Mouse (Mus musculus): Measurements from ENCODE around the gene Wfikkn2.

Gene Wfikkn2

GRCm38 (mm10) chr11:94268761-94269160 lies 23.0 kb upstream of the Wfikkn2 start:
- in situ Hi-C loops (cut with MboI; ENCODE audit: low pct_unique_long_range_greater_than_20kb in 1 of 2, low sequenced_read_pairs in 2 of 2, unreplicated experiment in 1 of 2) = loop anchor here in 1 of 2 experiments (25.0 kb wide), 1 partner anchor 306 kb away; the partner anchor contains the start of genes Gm20390, Nme1 and Nme2

GRCm38 (mm10) chr11:94266155-94266554 lies 20.4 kb upstream of the Wfikkn2 start:
- in situ Hi-C loops (cut with MboI; ENCODE audit: low pct_unique_long_range_greater_than_20kb in 1 of 2, low sequenced_read_pairs in 2 of 2, unreplicated experiment in 1 of 2) = loop anchor here in 1 of 2 experiments (25.0 kb wide), 1 partner anchor 304 kb away; the partner anchor contains the start of genes Gm20390, Nme1 and Nme2

GRCm38 (mm10) chr11:94265134-94265785 lies 19.5 kb upstream of the Wfikkn2 start:
- in situ Hi-C loops (cut with MboI; ENCODE audit: low pct_unique_long_range_greater_than_20kb in 1 of 2, low sequenced_read_pairs in 2 of 2, unreplicated experiment in 1 of 2) = loop anchor here in 1 of 2 experiments (25.0 kb wide), 1 partner anchor 303 kb away; the partner anchor contains the start of genes Gm20390, Nme1 and Nme2

GRCm38 (mm10) chr11:94261585-94262370 lies 16.0 kb upstream of the Wfikkn2 start:
- in situ Hi-C loops (cut with MboI; ENCODE audit: low pct_unique_long_range_greater_than_20kb in 1 of 2, low sequenced_read_pairs in 2 of 2, unreplicated experiment in 1 of 2) = loop anchor here in 1 of 2 experiments (25.0 kb wide), 1 partner anchor 299 kb away; the partner anchor contains the start of genes Gm20390, Nme1 and Nme2

- in situ Hi-C loops (cut with MboI; ENCODE audit: low pct_unique_long_range_greater_than_20kb in 1 of 2, low sequenced_read_pairs in 2 of 2, unreplicated experiment in 1 of 2) = loop anchor here in 1 of 2 experiments (25.0 kb wide), 1 partner anchor 298 kb away; the partner anchor contains the start of genes Gm20390, Nme1 and Nme2
Measured at GRCm38 (mm10) chr11:94259814-94260213, 14.0 kb upstream of the Wfikkn2 start.

GRCm38 (mm10) chr11:94257987-94258386 lies 12.2 kb upstream of the Wfikkn2 start:
- in situ Hi-C loops (cut with MboI; ENCODE audit: low pct_unique_long_range_greater_than_20kb in 1 of 2, low sequenced_read_pairs in 2 of 2, unreplicated experiment in 1 of 2) = loop anchor here in 1 of 2 experiments (25.0 kb wide), 1 partner anchor 296 kb away; the partner anchor contains the start of genes Gm20390, Nme1 and Nme2

- in situ Hi-C loops (cut with MboI; ENCODE audit: low pct_unique_long_range_greater_than_20kb in 1 of 2, low sequenced_read_pairs in 2 of 2, unreplicated experiment in 1 of 2) = loop anchor here in 1 of 2 experiments (25.0 kb wide), 1 partner anchor 293 kb away; the partner anchor contains the start of genes Gm20390, Nme1 and Nme2
Measured at GRCm38 (mm10) chr11:94255733-94256132, 9.9 kb upstream of the Wfikkn2 start.

GRCm38 (mm10) chr11:94253691-94254090 lies 7.9 kb upstream of the Wfikkn2 start:
- in situ Hi-C loops (cut with MboI; ENCODE audit: low pct_unique_long_range_greater_than_20kb in 1 of 2, low sequenced_read_pairs in 2 of 2, unreplicated experiment in 1 of 2) = loop anchor here in 1 of 2 experiments (25.0 kb wide), 1 partner anchor 291 kb away; the partner anchor contains the start of genes Gm20390, Nme1 and Nme2

- in situ Hi-C loops (cut with MboI; ENCODE audit: low pct_unique_long_range_greater_than_20kb in 1 of 2, low sequenced_read_pairs in 2 of 2, unreplicated experiment in 1 of 2) = loop anchor here in 1 of 2 experiments (25.0 kb wide), 1 partner anchor 291 kb away; the partner anchor contains the start of genes Gm20390, Nme1 and Nme2
Measured at GRCm38 (mm10) chr11:94253156-94253555, 7.4 kb upstream of the Wfikkn2 start.

- in situ Hi-C loops (cut with MboI; ENCODE audit: low pct_unique_long_range_greater_than_20kb in 1 of 2, low sequenced_read_pairs in 2 of 2, unreplicated experiment in 1 of 2) = no loop called here
Measured at GRCm38 (mm10) chr11:94246789-94247061, 920 bp upstream of the Wfikkn2 start.

- in situ Hi-C loops (cut with MboI; ENCODE audit: low pct_unique_long_range_greater_than_20kb in 1 of 2, low sequenced_read_pairs in 2 of 2, unreplicated experiment in 1 of 2) = no loop called here
Measured at GRCm38 (mm10) chr11:94244385-94244784, 1.4 kb downstream of the Wfikkn2 start.

GRCm38 (mm10) chr11:94243422-94244180 lies 2.2 kb downstream of the Wfikkn2 start:
- in situ Hi-C loops (cut with MboI; ENCODE audit: low pct_unique_long_range_greater_than_20kb in 1 of 2, low sequenced_read_pairs in 2 of 2, unreplicated experiment in 1 of 2) = no loop called here

- in situ Hi-C loops (cut with MboI; ENCODE audit: low pct_unique_long_range_greater_than_20kb in 1 of 2, low sequenced_read_pairs in 2 of 2, unreplicated experiment in 1 of 2) = no loop called here
Measured at GRCm38 (mm10) chr11:94242760-94243421, 2.9 kb downstream of the Wfikkn2 start.

GRCm38 (mm10) chr11:94239706-94240105 lies 6.1 kb downstream of the Wfikkn2 start:
- in situ Hi-C loops (cut with MboI; ENCODE audit: low pct_unique_long_range_greater_than_20kb in 1 of 2, low sequenced_read_pairs in 2 of 2, unreplicated experiment in 1 of 2) = no loop called here

- in situ Hi-C loops (cut with MboI; ENCODE audit: low pct_unique_long_range_greater_than_20kb in 1 of 2, low sequenced_read_pairs in 2 of 2, unreplicated experiment in 1 of 2) = no loop called here
Measured at GRCm38 (mm10) chr11:94238786-94239185, 7.0 kb downstream of the Wfikkn2 start.

GRCm38 (mm10) chr11:94236074-94236473 lies 9.7 kb downstream of the Wfikkn2 start:
- in situ Hi-C loops (cut with MboI; ENCODE audit: low pct_unique_long_range_greater_than_20kb in 1 of 2, low sequenced_read_pairs in 2 of 2, unreplicated experiment in 1 of 2) = no loop called here

GRCm38 (mm10) chr11:94234857-94235256 lies 10.9 kb downstream of the Wfikkn2 start:
- in situ Hi-C loops (cut with MboI; ENCODE audit: low pct_unique_long_range_greater_than_20kb in 1 of 2, low sequenced_read_pairs in 2 of 2, unreplicated experiment in 1 of 2) = no loop called here

- in situ Hi-C loops (cut with MboI; ENCODE audit: low pct_unique_long_range_greater_than_20kb in 1 of 2, low sequenced_read_pairs in 2 of 2, unreplicated experiment in 1 of 2) = no loop called here
Measured at GRCm38 (mm10) chr11:94234380-94234779, 11.4 kb downstream of the Wfikkn2 start.
